Mouse (Mus musculus): ENCODE results near the gene Cdk5rap1. TPM values are rescaled to one million over a fixed set of nuclear protein-coding genes. Genes with fewer than 3 reads are reported as not detected.

The Cdk5rap1 gene
- 10 to 100 TPM; 14.4 to 19.7 TPM for total RNA-seq (2021)
- long read RNA-seq, experiment 1, transcript Cdk5rap1-201 (14 exons, 1,970 nt) = major isoform, 8 of 15 reads
- long read RNA-seq, experiment 1, partial matches to known transcripts = 4 of 15 reads
- long read RNA-seq, experiment 1, other reads (novel, unspliced or antisense) = 3 of 15 reads
- long read RNA-seq, experiment 2, transcript Cdk5rap1-201 (14 exons, 1,970 nt) = major isoform, 6 of 7 reads
- long read RNA-seq, experiment 2, partial matches to known transcripts = 1 of 7 reads
- long read RNA-seq, experiment 2, other reads (novel, unspliced or antisense) = 0 of 7 reads

GRCm38 (mm10) chr2:154372842-154373500 lies at the start of gene Cdk5rap1:
Cdk5rap1 (minus strand) TSS chr2:154373010.
- no peak for DNase-seq

GRCm38 (mm10) chr2:154422181-154422580 lies 49.4 kb upstream of the Cdk5rap1 start:
- no peak for DNase-seq

- no peak for DNase-seq
Observed at GRCm38 (mm10) chr2:154420942-154421731, 48.3 kb upstream of the Cdk5rap1 start.

- DNase-seq = no peak
Observed at GRCm38 (mm10) chr2:154419631-154420515, 47.1 kb upstream of the Cdk5rap1 start.

- DNase-seq = no peak
Observed at GRCm38 (mm10) chr2:154418001-154418400, 45.2 kb upstream of the Cdk5rap1 start.

GRCm38 (mm10) chr2:154417107-154417506 lies 44.3 kb upstream of the Cdk5rap1 start:
- peak; percentile 92 for DNase-seq

GRCm38 (mm10) chr2:154412018-154412666 lies 39.3 kb upstream of the Cdk5rap1 start:
- peak; percentile 56 for DNase-seq

GRCm38 (mm10) chr2:154410355-154410754 lies 37.5 kb upstream of the Cdk5rap1 start:
- peak; percentile 76 for DNase-seq

- DNase-seq = peak; percentile 96
Observed at GRCm38 (mm10) chr2:154407643-154408445, 35.0 kb upstream of the Cdk5rap1 start, which contains the start of gene Snta1. Snta1 (minus strand) TSS chr2:154408099.

- DNase-seq = peak; percentile 28
Observed at GRCm38 (mm10) chr2:154407063-154407642, 34.3 kb upstream of the Cdk5rap1 start.

- no peak for DNase-seq
Observed at GRCm38 (mm10) chr2:154405447-154405994, 32.7 kb upstream of the Cdk5rap1 start.

- DNase-seq = peak; percentile 61
Observed at GRCm38 (mm10) chr2:154402811-154403210, 30.0 kb upstream of the Cdk5rap1 start.

- DNase-seq = no peak
Observed at GRCm38 (mm10) chr2:154401976-154402375, 29.2 kb upstream of the Cdk5rap1 start.

- peak; percentile 33 for DNase-seq
Observed at GRCm38 (mm10) chr2:154399325-154399724, 26.5 kb upstream of the Cdk5rap1 start.

- no peak for DNase-seq
Observed at GRCm38 (mm10) chr2:154398267-154398666, 25.5 kb upstream of the Cdk5rap1 start.

- DNase-seq = no peak
Observed at GRCm38 (mm10) chr2:154396529-154396928, 23.7 kb upstream of the Cdk5rap1 start.

- no peak for DNase-seq
Observed at GRCm38 (mm10) chr2:154394602-154395001, 21.8 kb upstream of the Cdk5rap1 start.

GRCm38 (mm10) chr2:154390180-154390964 lies 17.6 kb upstream of the Cdk5rap1 start:
- peak; percentile 95 for DNase-seq

GRCm38 (mm10) chr2:154379103-154379502 lies 6.3 kb upstream of the Cdk5rap1 start:
- no peak for DNase-seq

Data from adrenal gland, postnatal 10 days (tissue).